Mouse (Mus musculus) naive thymus-derived CD4-positive, alpha-beta T cell, adult 2 months (primary cell): ENCODE data around the gene Rasl2-9.
"Not testable (repeated sequence)": the region's sequence is repeated elsewhere in the genome, so short reads cannot be mapped to it uniquely, and the experiment has no call there.

ENCODE experiments used
- DNase-seq: peaks from one replicate; pipeline ENCODE4 v3.0.0-alpha.2; 2011; ENCODE audit warnings: low read depth

Rasl2-9 gene

DNA sequence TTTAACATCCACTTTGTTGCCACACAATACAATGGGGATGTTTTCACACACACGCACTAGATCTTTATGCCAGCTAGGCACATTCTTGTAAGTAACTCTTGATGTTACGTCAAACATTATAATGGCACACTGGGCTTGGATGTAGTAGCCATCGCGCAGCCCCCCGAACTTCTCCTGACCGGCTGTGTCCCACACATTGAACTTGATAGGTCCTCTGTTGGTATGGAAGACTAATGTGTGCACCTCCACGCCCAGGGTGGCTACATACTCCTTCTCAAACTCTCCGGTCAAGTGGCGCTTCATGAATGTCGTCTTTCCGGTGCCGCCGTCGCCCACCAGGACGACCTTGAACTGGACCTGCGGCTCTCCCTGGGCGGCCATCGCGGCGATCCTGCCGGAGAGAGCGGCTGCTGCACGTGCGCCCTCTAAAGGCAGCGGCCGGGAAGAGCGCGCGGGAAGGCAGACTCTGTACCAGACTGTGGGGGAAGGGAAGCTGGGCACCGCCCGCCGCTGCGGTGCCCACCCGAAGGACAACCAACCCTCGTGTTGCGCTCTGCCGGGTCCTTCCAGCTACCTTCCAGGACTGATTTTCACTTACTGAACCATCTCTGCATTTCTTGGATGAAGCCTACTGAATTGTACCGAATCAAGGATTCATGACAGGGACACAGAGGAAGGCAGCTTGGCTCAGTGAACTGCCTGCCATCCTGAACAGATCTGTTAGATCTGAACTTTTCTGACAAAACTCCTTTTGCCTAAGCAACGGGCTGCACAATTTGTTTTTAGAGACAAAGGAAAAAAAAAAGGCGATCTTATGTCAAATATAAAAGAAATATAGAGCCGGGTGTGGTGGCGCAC lies at the start of gene Rasl2-9:
TSS of gene Rasl2-9 (minus strand) at position 402 of the 858 bp plus-strand sequence.
- DNase-seq = peak; percentile 27

DNA sequence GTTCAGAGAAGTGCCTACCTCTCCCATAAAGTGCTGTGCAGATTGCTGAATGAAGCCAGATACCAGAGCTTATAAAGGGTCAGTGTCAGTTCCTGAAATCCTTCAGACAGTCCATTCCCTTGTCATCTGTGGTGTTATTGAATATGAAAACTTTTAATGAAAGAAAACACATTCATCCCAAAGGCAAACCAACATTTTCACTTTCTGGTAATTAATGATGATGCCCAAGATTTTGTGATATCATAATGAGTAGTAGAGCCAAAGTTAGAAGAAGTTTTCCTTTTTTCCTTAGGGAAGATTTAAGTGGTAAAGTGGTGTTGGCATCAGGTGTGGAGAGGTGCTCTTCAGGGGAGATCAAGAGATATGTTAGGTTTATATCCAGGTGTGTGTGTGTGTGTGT lies 23.8 kb upstream of the Rasl2-9 start, which contains the start of gene Vmn1r55:
TSS of gene Vmn1r55 (minus strand) at position 101 of the 400 bp plus-strand sequence.
- DNase-seq = not testable (repeated sequence)

DNA sequence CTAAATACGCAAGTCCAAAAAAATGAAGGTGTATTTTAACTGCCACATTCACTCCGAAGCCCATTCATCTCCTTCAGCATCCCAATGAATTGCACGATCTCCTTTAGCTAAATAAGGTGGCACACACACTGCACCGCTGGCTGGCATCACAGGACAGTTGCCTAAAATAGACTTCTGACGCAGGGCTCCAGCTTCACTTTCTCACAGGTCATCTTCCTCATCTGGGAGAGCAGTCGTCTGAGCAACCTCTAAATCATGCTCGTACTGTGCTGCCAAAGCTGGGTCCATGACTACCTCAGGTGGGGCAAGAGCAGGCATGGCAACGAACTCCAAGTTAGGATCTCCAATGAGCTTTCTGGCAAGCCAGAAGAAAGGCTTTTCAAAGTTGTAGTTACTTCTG lies 672 bp downstream of the Rasl2-9 start:
- no peak for DNase-seq

DNA sequence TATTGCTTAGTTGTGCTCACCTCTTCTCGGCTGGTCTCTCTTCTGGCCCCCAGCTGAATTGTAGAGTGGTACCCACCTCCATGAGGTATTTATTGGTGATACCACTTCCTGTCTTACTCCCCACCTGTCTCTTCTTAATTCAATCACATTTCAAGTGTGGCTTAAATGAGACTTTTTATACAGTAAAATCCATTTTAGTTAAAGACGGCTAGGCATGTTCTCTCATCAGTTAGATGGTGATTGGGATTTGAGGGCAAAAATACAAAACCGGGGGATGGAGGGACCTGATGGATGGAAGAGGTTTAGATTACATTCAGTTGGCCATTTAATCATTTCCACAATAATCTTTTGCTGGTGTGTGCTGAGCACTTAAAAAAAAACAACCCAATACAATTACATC lies 8.9 kb downstream of the Rasl2-9 start, which contains the start of gene Rfpl4:
TSS of gene Rfpl4 (minus strand) at position 101 of the 400 bp plus-strand sequence.
- DNase-seq = no peak

DNA sequence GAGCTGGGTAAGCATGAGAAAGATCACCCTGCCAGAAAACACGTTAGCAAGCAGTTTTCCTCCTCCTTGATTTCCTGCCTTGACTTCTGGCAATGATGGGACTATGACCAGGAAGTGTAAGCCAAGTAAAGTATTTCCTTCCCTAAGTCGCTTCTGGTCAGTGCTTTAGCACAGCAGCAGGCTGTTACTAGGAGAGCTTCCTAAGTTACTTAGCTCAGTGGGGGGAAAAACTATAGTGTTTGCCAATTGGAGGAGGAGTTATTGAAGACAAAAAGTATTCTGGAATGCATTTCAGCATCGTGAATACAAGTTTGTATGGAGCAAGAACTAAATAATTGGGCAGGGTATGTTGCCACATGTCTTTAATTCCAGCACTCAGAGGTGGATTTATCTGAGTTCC lies 13.0 kb downstream of the Rasl2-9 start:
- no peak for DNase-seq

DNA sequence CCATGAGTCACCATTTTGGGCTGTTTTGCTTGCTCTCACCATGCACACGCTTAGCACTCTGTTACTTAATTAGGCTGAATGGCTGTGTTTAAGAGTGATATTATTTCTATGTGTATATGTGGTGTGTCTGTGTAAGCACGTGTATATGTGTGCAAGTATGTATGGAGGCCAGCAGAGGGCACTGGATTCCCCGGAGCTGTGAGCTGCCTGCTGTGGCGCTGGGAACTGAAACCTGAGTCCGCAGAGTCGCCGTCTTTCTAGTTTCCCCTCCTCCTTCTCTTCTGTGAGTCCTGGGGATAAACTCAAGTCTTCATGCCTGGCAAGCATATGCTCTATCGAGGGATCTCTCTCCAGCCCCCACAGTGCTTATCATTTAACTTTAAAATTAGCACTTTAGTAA lies 16.4 kb downstream of the Rasl2-9 start:
- no peak for DNase-seq

DNA sequence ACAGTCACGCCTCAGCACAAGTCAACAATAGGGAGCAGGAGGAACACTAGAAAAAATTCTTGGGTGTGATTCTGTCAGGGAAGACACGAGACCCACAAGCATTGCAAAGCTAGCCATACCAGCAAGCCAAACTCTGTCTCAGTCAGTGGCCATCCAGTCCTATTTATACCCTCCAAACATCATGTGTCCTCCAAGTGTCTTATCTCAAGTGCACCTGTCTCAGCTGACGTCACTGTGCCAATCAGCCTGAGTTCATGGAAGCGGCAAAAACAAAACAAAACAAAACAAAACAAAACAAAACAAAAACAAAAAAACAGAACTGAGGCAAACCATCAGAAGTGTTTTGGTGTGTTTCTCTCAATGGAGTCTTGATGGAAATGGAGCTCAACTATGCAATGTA lies 17.5 kb downstream of the Rasl2-9 start:
- no peak for DNase-seq

DNA sequence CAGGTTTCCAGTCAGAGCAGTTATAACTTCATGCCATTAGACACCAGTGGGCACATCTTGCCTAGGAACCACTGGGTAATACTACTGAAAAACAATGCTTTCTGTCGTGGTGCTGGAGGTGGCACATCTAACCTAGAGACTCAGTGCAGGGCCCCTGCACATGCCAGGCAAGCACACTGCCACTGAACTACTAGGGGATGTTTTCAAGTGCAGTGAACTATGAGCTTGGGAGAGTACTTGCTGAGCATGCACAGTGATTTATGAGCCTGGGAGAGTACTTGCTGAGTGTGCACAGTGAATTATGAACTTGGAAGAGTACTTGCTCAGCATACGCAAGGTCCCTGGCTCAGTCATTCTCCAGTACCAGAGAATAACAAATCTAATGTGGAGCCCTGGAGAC lies 23.2 kb downstream of the Rasl2-9 start:
- no peak for DNase-seq

DNA sequence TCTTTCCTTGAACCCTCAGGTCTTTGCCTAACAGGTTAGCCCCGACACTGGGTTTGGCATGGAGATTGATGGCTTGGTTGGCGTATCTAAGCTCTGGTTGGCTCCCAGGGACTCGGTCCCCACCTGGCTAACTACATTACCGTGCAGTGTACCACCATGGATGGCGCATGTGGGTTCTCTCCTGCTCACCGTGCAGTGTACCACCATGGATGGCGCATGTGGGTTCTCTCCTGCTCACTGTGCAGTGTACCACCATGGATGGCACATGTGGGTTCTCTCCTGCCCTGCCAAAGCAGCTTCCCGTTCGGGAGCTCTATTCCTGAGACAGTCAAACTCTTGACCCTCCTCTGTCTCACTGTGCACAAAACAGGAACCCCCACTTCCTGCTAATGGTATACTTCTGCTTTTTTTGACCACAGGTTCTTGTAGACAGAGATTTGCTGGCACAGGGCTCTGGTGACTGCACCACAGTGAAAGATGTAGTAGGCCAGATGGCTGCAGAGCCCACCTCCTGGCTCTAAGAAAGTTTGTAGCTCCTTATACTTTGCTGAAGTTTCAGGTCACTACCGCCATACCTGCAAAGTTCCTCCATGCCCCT lies 24.6 kb downstream of the Rasl2-9 start:
- DNase-seq = no peak

DNA sequence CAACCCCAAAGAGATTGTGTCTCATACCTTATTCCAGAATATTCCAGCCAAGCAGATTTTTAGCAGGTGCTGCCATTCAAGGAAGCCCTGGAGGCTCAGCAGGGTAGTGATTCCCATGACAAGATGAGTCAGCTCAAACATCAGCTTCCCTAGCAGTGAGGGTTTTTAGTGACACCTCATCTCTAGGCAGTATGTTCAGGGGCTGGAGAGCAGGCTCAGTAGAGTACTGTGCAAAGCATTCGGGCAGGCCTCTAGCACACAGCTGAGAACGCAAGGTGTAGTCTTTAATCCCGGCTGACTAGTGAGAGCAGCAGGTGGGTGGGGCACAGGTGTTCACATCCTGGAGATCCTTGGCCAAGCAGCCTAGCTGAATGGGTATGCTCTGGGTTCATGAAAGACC lies 26.0 kb downstream of the Rasl2-9 start:
- no peak for DNase-seq

DNA sequence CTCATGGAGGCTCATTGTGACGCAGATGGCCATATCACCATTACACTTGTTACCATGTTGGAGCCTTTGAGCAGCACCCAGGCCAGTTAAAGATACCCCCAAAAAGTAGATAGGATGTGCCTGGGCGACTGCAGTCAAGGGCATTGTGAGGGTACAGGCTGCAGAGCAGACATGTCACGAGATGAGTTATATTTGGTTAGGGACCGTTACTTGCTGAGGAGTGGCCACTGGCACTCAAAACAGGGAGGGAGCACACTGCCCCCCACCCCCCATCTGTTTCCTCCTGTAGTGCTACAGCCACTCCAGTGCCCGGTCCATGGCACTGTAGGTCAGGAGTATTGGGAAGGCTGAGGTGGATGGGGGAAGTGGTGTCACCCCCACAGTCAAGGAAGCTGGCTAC lies 27.0 kb downstream of the Rasl2-9 start:
- DNase-seq = no peak

DNA sequence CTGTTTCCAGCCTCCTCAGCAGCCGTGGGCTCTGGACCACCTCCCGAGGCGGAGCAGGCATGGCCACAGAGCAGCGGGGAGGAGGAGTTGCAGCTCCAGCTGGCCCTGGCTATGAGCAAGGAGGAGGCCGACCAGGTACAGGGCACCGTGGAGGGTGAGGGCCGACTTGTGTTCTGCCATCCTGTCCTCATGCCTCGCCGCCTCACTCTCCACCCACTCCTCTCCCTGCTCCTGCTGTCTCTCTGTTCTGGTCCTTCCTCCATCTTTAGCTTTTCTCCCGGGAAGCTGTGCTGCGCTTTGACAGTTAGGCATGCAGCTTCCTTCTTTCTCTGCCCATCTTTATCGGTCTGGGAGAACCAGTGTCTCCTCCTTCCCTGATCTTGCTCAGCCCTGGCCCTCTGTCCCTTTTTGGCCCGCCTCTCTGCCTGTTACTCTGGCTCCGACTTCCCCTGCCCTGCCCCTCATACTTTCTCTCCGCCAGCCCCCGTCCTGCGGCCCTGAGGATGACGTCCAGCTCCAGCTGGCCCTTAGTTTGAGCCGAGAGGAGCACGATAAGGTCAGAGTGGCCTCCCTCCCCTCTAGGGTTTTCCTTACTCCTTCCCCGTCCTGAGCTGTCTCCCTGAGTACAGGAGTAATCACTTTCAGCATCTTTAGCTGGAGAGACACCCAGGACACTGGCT lies 32.8 kb downstream of the Rasl2-9 start:
- DNase-seq = no peak

DNA sequence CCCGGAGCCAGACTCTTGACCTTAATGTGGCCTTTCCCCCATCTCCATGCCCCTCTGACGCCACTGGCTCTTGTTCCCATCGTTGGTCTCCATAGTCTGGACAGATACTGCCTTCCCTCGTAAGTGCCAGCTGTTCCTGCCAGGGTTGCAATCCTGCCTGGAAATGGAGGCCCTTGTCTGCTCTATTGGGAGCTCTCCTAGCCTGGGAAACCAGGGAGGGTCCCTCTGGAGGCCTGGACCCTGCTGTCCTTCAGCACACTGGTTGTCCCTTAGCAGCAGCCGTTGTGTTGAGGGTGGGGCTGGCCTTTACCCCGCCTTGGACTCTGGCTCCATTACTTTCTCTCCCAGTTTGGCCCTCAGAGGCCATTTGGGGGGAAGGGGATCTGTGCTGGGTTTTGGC lies 33.4 kb downstream of the Rasl2-9 start:
- no peak for DNase-seq

DNA sequence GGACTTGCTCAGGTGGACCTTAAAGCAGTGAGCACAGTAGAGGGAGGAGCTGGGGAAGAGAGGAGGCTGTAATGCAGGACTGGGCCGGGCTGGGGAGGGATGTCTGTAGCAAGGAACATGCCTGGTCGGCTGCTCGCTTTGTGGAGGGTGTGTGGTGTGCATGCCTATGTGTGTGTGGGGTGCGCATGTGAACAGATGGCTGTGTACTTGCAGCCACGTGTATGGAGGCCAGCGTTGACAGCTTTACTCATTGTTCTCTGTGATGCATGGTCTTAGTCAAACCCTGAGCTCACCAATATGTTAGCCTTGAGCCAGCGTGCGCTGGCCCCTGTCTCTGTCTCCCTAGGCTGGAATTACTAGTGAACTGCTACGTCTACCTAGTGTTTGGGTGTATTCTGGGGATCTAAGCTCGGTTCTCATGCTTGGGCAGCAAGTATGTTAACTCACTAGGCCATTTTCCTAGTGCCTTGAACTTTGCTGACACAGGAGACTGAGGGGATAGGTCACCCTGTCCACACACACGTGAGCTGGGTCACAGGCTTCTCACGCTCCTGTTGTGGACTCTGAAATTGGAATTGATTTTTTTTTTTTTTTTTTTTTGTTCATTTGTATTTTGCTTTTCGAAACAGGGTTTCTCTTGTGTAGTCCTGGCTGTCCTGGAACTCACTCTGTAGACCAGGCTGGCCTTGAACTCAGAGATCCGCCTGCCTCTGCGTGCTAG lies 34.6 kb downstream of the Rasl2-9 start:
- no peak for DNase-seq

DNA sequence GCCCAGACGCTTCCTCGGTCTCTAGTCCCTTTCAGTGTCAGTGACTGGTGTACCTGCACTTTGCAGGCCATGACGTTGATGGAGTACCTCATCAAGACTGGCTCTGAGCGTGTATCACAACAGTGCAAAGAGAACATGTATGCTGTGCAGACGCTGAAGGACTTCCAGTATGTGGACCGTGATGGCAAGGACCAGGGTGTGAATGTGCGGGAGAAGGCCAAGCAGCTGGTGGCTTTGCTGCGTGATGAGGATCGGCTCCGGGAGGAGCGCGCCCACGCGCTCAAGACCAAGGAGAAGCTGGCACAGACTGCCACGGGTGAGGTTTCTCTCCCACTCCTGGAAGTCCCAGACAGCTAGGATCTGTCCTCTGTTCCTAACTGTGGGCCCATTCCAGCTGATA lies 35.9 kb downstream of the Rasl2-9 start:
- DNase-seq = no peak

DNA sequence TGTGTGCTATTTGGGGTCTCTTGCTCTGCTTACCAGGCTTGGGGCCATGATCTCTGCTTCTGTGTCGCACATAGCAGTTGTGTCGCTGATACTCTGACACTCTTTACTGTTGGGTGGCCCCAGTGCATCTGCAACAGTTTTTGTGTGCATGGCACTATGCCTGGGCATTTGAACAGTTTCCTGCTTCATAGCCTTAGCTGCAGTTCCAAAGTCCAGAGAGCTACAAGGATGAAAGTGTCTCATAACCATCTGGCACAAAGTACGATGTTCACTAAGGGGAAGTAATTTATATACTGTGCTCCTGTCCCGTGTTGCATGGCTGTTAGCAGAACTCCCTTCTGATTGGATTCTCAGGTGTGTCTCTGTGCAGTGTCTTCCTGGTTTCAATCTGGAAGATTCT lies 37.9 kb downstream of the Rasl2-9 start:
- DNase-seq = no peak

DNA sequence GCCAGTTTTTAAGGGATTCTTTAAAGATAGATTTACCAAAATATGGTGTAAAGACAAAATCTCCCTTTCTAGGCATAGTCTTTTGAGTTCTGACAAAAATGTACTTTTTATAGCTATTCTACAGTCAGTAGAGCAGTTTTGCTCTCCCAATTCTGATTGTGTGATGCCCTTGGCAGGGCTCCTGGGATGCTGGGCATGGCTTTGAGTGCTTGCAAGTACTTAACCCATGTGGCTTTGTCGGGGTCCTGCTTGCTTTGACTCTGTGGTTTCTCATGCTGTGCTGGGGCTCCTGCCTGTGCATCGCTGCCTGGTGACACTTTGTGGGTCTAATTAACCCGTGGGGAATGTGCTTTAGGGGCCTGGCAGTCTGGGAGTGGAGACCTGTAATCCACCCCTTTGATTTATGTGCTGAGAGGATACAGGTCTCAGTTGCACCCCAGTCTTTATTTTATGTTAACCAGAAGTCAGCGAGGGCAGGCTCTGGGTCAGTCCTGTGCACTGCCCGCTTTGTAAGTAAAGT lies 38.8 kb downstream of the Rasl2-9 start:
- no peak for DNase-seq

DNA sequence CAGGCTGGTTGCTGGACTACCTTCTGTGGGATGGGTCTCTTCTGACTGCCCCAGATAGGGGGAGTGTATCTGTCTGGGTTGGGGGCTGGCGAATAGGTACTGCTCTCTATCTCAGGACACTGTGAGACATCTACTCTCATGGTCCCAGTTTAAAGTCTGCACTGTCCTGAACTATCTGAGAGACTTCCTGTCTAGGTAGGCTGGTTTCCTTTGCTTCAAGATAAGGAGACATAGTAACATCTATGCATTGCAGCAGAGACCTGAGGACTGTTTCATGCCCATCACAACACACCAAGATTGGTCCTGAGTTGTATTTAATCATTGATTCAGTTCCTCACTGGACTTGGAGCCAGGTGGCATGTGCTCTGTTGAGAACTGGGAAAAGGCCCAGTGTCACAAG lies 40.2 kb downstream of the Rasl2-9 start:
- DNase-seq = no peak

DNA sequence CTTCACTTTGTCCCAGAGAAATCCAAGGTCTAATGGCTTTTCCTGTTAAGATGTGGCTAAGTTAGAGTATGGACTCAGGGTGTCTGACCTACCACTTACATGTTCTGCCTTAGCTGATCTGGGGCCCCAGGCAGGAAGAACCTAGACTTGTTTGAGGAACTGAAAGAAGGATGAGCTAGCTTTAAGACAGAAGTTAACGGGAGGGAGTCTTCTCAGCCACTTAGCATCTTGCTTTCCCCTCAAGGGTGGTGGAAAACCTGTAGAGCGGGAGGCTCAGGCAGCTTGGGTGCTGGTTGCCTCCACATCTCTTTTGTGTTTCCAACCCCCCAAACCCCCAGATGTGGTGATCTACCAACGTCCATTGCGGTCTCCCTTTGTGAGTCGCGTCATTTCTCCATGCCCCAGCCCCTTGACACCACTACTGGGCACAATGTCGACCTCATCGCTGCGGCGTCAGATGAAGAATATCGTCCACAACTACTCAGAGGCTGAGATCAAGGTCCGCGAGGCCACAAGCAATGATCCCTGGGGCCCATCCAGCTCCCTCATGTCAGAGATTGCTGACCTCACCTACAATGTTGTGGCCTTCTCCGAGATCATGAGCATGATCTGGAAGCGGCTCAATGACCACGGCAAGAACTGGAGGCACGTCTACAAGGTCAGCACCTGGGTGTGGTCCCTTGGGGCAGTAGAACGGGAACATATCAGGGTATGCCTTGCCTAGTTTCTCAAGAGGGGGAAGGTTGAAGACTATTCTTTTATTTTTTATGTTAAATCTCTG lies 42.2 kb downstream of the Rasl2-9 start:
- DNase-seq = no peak

DNA sequence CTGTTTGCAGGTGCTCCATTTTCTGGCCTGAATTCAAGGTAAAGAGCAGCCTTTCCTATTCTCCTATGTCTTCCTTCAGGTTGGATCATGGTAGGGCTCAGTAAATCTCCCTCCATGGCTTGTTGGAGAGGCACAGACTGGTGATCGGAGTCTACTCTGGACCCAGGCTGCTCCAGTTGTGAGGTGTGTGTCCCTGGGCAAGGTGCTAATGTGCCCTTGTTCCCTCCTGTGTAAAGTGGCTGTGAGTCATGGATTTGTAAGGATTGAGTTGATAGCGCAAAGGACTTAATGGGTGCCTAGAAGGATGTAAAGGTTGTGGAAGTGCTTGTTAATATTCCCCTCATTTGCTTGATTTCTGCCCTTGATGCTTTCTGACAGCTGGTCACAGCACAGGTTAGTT lies 43.8 kb downstream of the Rasl2-9 start:
- DNase-seq = no peak

DNA sequence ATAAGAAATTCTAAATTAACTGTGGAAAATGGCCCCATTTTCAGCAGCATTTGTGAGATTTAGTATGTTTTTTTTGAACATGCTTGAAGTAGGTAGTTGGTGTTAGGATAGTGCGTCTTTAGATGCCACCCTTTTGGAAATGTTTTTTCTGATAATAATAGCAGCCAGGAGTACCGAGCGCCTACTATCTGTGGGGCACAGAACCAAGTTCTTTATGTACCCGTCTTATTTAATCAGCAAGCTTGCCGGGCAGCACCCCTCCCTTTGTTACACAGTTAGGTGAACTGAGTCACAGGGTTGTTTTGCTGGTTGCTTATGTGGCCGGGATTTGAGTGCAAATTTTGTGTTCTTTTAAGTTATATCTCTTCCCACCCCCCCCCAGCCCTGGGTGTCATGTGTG lies 44.5 kb downstream of the Rasl2-9 start:
- no peak for DNase-seq
